Mouse (Mus musculus) right cerebral cortex, postnatal 14 days (tissue): ENCODE measurements at regions not wholly inside any gene's neighbourhood (a gene's known extent, or its start where the extent isn't known, plus 50 kb on each side); places are given as distances from the start of the nearest gene placed in this dataset.
"Not testable (repeated sequence)": the region's sequence is repeated elsewhere in the genome, so short reads cannot be mapped to it uniquely, and the experiment has no call there.

Source experiments
- DNase-seq: peaks from one replicate; pipeline ENCODE4 v3.0.0; 2022

- DNase-seq: no peak
Observed at GRCm38 (mm10) chr4:81712378-81712777, 269.8 kb upstream of the Mpdz start.

- DNase-seq: no peak
Observed at GRCm38 (mm10) chr4:81695182-81695581, 252.6 kb upstream of the Mpdz start.

GRCm38 (mm10) chr4:81677205-81677604 lies 234.6 kb upstream of the Mpdz start:
- DNase-seq: no peak

- DNase-seq: no peak
Observed at GRCm38 (mm10) chr4:81674871-81675270, 232.3 kb upstream of the Mpdz start.

GRCm38 (mm10) chr4:81673398-81674265 lies 231.0 kb upstream of the Mpdz start:
- DNase-seq: no peak

- DNase-seq: no peak
Observed at GRCm38 (mm10) chr4:81671986-81672385, 229.4 kb upstream of the Mpdz start.

- peak; percentile 7 for DNase-seq
Observed at GRCm38 (mm10) chr4:81669181-81669580, 226.6 kb upstream of the Mpdz start.

- DNase-seq: no peak
Observed at GRCm38 (mm10) chr4:81661096-81661495, 218.5 kb upstream of the Mpdz start.

GRCm38 (mm10) chr4:81628496-81628828 lies 185.8 kb upstream of the Mpdz start:
- DNase-seq: no peak

GRCm38 (mm10) chr4:81627714-81628495 lies 185.3 kb upstream of the Mpdz start:
- DNase-seq: no peak

GRCm38 (mm10) chr4:81625348-81625934 lies 182.8 kb upstream of the Mpdz start:
- no peak for DNase-seq

- no peak for DNase-seq
Observed at GRCm38 (mm10) chr4:81624111-81624510, 181.5 kb upstream of the Mpdz start.

GRCm38 (mm10) chr4:81621391-81622137 lies 178.9 kb upstream of the Mpdz start:
- DNase-seq: no peak

- no peak for DNase-seq
Observed at GRCm38 (mm10) chr4:81617191-81617590, 174.6 kb upstream of the Mpdz start.

GRCm38 (mm10) chr4:81611191-81611590 lies 168.6 kb upstream of the Mpdz start:
- no peak for DNase-seq

GRCm38 (mm10) chr4:81600396-81600795 lies 157.8 kb upstream of the Mpdz start:
- no peak for DNase-seq

GRCm38 (mm10) chr4:81597390-81597789 lies 154.8 kb upstream of the Mpdz start:
- DNase-seq: no peak

- DNase-seq: not testable (repeated sequence)
Observed at GRCm38 (mm10) chr4:81593431-81593830, 150.8 kb upstream of the Mpdz start.

GRCm38 (mm10) chr4:81582546-81582945 lies 139.9 kb upstream of the Mpdz start:
- DNase-seq: no peak

- DNase-seq: no peak
Observed at GRCm38 (mm10) chr4:81580553-81580952, 137.9 kb upstream of the Mpdz start.

GRCm38 (mm10) chr4:81579389-81580110 lies 136.9 kb upstream of the Mpdz start:
- DNase-seq: no peak

- no peak for DNase-seq
Observed at GRCm38 (mm10) chr4:81578981-81579380, 136.4 kb upstream of the Mpdz start.
